In the genomic region with DNA sequence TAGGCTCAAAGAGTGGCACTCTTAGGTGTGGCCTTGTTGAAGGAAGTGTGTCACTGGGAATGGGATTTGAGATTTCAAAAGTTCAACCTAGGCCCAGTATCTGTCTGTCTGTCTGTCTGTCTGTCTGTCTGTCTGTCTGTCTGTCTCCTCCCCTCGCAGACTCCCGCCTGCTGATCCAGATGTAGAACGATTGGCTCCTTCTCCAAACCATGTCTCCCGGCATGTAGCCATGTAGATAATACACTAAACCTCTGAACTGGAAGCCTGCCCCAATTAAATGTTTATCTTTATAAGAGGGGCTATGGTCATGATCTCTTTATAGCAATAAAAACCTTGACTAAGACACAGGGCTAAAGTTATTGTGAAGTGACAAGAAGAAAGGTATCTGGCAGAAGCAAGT, we compare ENCODE assay signal across 17 mouse cellular contexts.
"Had no signal": no experiment of that assay in that cellular context is flagged by ENCODE, and none has a peak within 500 bp of the region (broad histone marks: within the 10 kb centered on the region; RNA-seq: fewer than 3 reads in every experiment).

No protein-coding gene starts in this region.

- ATAC-seq: intestine, postnatal 0 days had no signal

- H3K36me3 ChIP-seq: lung, embryonic 15.5 days; neural tube, embryonic 12.5 days; neural tube, embryonic 15.5 days had no signal

- H3K4me2 ChIP-seq: liver, embryonic 11.5 days; lung, embryonic 15.5 days; neural tube, embryonic 12.5 days; neural tube, embryonic 15.5 days had no signal

- H3K27me3 ChIP-seq: lung, embryonic 15.5 days; neural tube, embryonic 12.5 days; neural tube, embryonic 15.5 days had no signal

- DNase-seq: kidney, adult 2 months; kidney, postnatal 25 days; layer of hippocampus, adult 9-11 months; lung, adult 18-20 months; lung, postnatal 10 days; lung, postnatal 36 days; midbrain, embryonic 14.5 days; thymus, adult 18-20 months; thymus, postnatal 36 days had no signal

- H3K9ac ChIP-seq: liver, embryonic 14.5 days; lung, embryonic 15.5 days; neural tube, embryonic 12.5 days; neural tube, embryonic 15.5 days had no signal

- H3K9me3 ChIP-seq: lung, embryonic 15.5 days; neural tube, embryonic 12.5 days; neural tube, embryonic 15.5 days had no signal

- H3K27ac ChIP-seq: kidney, postnatal 0 days; layer of hippocampus, adult 2 months; liver, embryonic 14.5 days; lung, embryonic 15.5 days; neural tube, embryonic 12.5 days; neural tube, embryonic 15.5 days had no signal

- H3K4me3 ChIP-seq: layer of hippocampus, adult 2 months; lung, embryonic 15.5 days; neural tube, embryonic 12.5 days; neural tube, embryonic 15.5 days had no signal
